8 mouse cellular contexts compared by ENCODE assay signal in the genomic region with DNA sequence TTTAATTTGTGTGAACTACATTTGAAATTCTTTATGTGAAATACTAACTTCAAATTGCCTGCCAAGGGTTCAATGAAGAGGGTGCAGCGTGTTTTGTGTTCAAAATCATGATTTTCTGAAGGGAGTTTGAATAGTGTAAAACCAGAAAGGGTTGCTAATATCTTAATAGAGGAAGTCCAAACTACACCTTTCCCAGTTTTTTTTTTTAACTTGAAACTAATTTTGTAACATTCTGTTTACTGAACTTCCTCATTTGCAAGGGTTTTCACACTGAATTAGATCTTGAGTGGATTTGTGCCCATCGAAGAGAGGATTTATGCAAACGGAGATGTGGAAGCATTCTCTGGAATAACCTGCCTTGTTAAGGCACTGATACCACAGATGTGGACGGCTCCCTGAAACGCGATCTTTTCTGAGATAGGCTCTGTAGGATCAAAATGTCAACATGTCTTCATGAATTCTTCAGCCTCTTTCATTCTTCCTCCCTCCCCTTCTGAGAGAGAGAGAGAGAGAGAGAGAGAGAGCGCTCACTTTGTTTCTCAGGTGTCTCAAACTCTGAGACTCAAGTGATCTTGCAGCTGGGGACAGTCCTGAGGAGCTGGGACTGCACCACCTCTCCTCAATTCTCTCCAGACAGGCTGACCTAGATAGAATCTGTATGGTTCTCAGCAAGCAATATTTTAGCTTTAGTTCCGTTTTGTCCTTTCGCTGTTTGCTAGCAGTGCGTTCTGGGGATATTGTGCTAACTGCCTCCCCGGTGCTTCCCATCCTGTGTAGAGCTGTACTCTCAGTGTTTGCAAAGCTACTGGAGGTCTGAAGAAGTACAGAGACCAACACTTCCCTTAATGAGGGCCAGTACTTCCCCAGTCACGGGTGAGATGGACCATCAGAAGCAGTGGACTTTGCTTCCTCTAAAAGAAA. TPM values are rescaled to one million over a fixed set of nuclear protein-coding genes. Genes with fewer than 3 reads are reported as not detected.
DNase-seq lines count a peak whose midpoint lies in the region; ATAC-seq lines count a peak whose summit lies in the region.

Ptpn22 (plus strand) TSS at position 915 of the 921 bp plus-strand sequence.

- no peak within 1 kb of the TSS for H3K4me3 ChIP-seq in kidney, embryonic 15.5 days (replicated peaks)
- no peak within 1 kb of the TSS for H3K4me3 ChIP-seq in heart, embryonic 12.5 days
- H3K4me3 ChIP-seq in lung, embryonic 16.5 days (ENCODE audit: low read length): 0 out of 2 replicates have a peak within 1 kb of the TSS, but pooled peaks have one; percentile 8
- 0 out of 2 replicates have a peak within 1 kb of the TSS, but pooled peaks have one; percentile 11 for H3K4me3 ChIP-seq in stomach, embryonic 16.5 days (replicated peaks; ENCODE audit: low read length)

- ATAC-seq in kidney, embryonic 15.5 days (replicated peaks; ENCODE audit: low FRiP score): no peak
- ATAC-seq in heart, embryonic 12.5 days (ENCODE audit: insufficient number of reproducible peaks, low FRiP score): no peak
- ATAC-seq in lung, embryonic 16.5 days (ENCODE audit: low read depth): no peak
- no peak for ATAC-seq in stomach, embryonic 16.5 days (ENCODE audit: insufficient read depth, low FRiP score)

- H3K9me3 ChIP-seq in kidney, embryonic 15.5 days (replicated peaks): no peaks in the 10 kb centered on the region
- H3K9me3 ChIP-seq in heart, embryonic 12.5 days (replicated peaks): no peaks in the 10 kb centered on the region
- no peaks in the 10 kb centered on the region for H3K9me3 ChIP-seq in lung, embryonic 16.5 days (ENCODE audit: control insufficient read depth, low read length)
- no peaks in the 10 kb centered on the region for H3K9me3 ChIP-seq in stomach, embryonic 16.5 days (replicated peaks; ENCODE audit: control insufficient read depth, low read length)

- H3K36me3 ChIP-seq in kidney, embryonic 15.5 days: no peaks in the 10 kb centered on the region
- H3K36me3 ChIP-seq in heart, embryonic 12.5 days: no peaks in the 10 kb centered on the region
- H3K36me3 ChIP-seq in lung, embryonic 16.5 days (ENCODE audit: control insufficient read depth, insufficient read depth, low read length): no peaks in the 10 kb centered on the region
- no peaks in the 10 kb centered on the region for H3K36me3 ChIP-seq in stomach, embryonic 16.5 days (ENCODE audit: control insufficient read depth, insufficient read depth, low read length)

- H3K4me2 ChIP-seq in kidney, embryonic 15.5 days: no peak within 1 kb of the TSS
- H3K4me2 ChIP-seq in heart, embryonic 12.5 days: no peak within 1 kb of the TSS
- 0 out of 2 replicates have a peak within 1 kb of the TSS, but pooled peaks have one; percentile 3 for H3K4me2 ChIP-seq in lung, embryonic 16.5 days (ENCODE audit: low read depth, low read length)
- no peak within 1 kb of the TSS for H3K4me2 ChIP-seq in stomach, embryonic 16.5 days (ENCODE audit: low read depth, low read length)

- 0 out of 2 replicates have a peak, but pooled peaks cover 6% of the 10 kb centered on the region for H3K4me1 ChIP-seq in kidney, embryonic 15.5 days
- H3K4me1 ChIP-seq in heart, embryonic 12.5 days (replicated peaks): 0 out of 2 replicates have a peak, but pooled peaks cover 6% of the 10 kb centered on the region
- H3K4me1 ChIP-seq in lung, embryonic 16.5 days (replicated peaks; ENCODE audit: control insufficient read depth, insufficient read depth, low read length): 0 out of 2 replicates have a peak, but pooled peaks cover 5% of the 10 kb centered on the region
- 0 out of 2 replicates have a peak, but pooled peaks cover 4% of the 10 kb centered on the region for H3K4me1 ChIP-seq in stomach, embryonic 16.5 days (ENCODE audit: control insufficient read depth, insufficient read depth, low read length)

- no peaks in the 10 kb centered on the region for H3K27me3 ChIP-seq in kidney, embryonic 15.5 days
- H3K27me3 ChIP-seq in heart, embryonic 12.5 days (replicated peaks): no peaks in the 10 kb centered on the region
- no peaks in the 10 kb centered on the region for H3K27me3 ChIP-seq in lung, embryonic 16.5 days (ENCODE audit: control insufficient read depth, insufficient read depth, low read depth, low read length)
- H3K27me3 ChIP-seq in stomach, embryonic 16.5 days (ENCODE audit: control insufficient read depth, insufficient read depth, low read length): no peaks in the 10 kb centered on the region

- no peak within 1 kb of the TSS for H3K9ac ChIP-seq in kidney, embryonic 15.5 days
- no peak within 1 kb of the TSS for H3K9ac ChIP-seq in heart, embryonic 12.5 days
- H3K9ac ChIP-seq in lung, embryonic 16.5 days (ENCODE audit: low read length): no peak within 1 kb of the TSS
- no peak within 1 kb of the TSS for H3K9ac ChIP-seq in stomach, embryonic 16.5 days (ENCODE audit: low read length)

- no peak within 1 kb of the TSS for H3K27ac ChIP-seq in kidney, embryonic 15.5 days
- H3K27ac ChIP-seq in heart, embryonic 12.5 days (ENCODE audit: poor library complexity, severe bottlenecking): peak within 1 kb of the TSS; percentile 9; the same call in 1 of the 2 replicates
- H3K27ac ChIP-seq in lung, embryonic 16.5 days (ENCODE audit: low read length): 0 out of 2 replicates have a peak within 1 kb of the TSS, but pooled peaks have one; percentile 22
- peak within 1 kb of the TSS; percentile 57 for H3K27ac ChIP-seq in stomach, embryonic 16.5 days (ENCODE audit: low read length)

- WGBS in kidney, embryonic 15.5 days: 68% methylated on average over 12 of the region's 12 CpGs
- WGBS in heart, embryonic 12.5 days: 68% methylated on average over 12 of the region's 12 CpGs
- 51% methylated on average over 12 of the region's 12 CpGs for WGBS in lung, embryonic 16.5 days
- WGBS in stomach, embryonic 16.5 days: 66% methylated on average over 12 of the region's 12 CpGs

- DNase-seq in kidney, adult 11 months: peak; percentile 9
- no peak for DNase-seq in adrenal gland, adult 18-20 months (ENCODE audit: low spot score in 2 of 2)
- DNase-seq in adipocyte (ENCODE audit: low spot score): no peak
- DNase-seq in cerebellum, postnatal 4 days (ENCODE audit: low spot score in 2 of 2): no peak

RNA-seq across cellular contexts. Expression of gene Ptpn22, which starts in this region (rescaled TPM):
- polyA plus RNA-seq in kidney, embryonic 15.5 days (2015; fragmentation: Nextera tagmentation; extraction: Ambion mirVana): 0.58 and 0.73 TPM in 2 replicates
- polyA plus RNA-seq in heart, embryonic 12.5 days (2016; fragmentation: Nextera tagmentation; extraction: Ambion mirVana): 0.54 and 0.82 TPM in 2 replicates
- polyA plus RNA-seq in lung, embryonic 16.5 days (2015; fragmentation: Nextera tagmentation; extraction: Ambion mirVana): 1.4 and 3.1 TPM in 2 replicates
- 2.8 and 3.2 TPM in 2 replicates for polyA plus RNA-seq in stomach, embryonic 16.5 days (2015; fragmentation: Nextera tagmentation; extraction: Ambion mirVana)
- 1 to 10 TPM; 1.6 to 2.3 TPM for total RNA-seq in adrenal gland, adult 18-20 months (2021)

Comparison
In these comparisons a context has a peak if more than half of its experiments do, and no peak if none do; other contexts are left out.
1. H3K4me3 ChIP-seq: peak in lung, embryonic 16.5 days (single experiment) and stomach, embryonic 16.5 days (single experiment); none in kidney, embryonic 15.5 days (single experiment) and heart, embryonic 12.5 days (single experiment).